Mouse (Mus musculus): ENCODE measurements around the gene Itpr1.
A peak's percentile ranks its signal among the peaks of the same experiment; 100 is the strongest.

Itpr1 gene

GRCm38 (mm10) chr6:108278826-108279630 is 66.1 kb downstream of the Itpr1 start:
- no peak for DNase-seq (ENCODE audit: low read depth)

GRCm38 (mm10) chr6:108282131-108282530 is 69.2 kb downstream of the Itpr1 start:
- DNase-seq (ENCODE audit: low read depth), result no peak

- DNase-seq (ENCODE audit: low read depth), result no peak
These were observed 69.7 kb downstream of the Itpr1 start for GRCm38 (mm10) chr6:108282621-108283020.

- no peak for DNase-seq (ENCODE audit: low read depth)
These were observed 71.8 kb downstream of the Itpr1 start for GRCm38 (mm10) chr6:108284688-108285087.

- DNase-seq (ENCODE audit: low read depth), result no peak
These were observed 76.1 kb downstream of the Itpr1 start for GRCm38 (mm10) chr6:108288979-108289378.

- DNase-seq (ENCODE audit: low read depth), result no peak
These were observed 78.1 kb downstream of the Itpr1 start for GRCm38 (mm10) chr6:108290978-108291377.

GRCm38 (mm10) chr6:108291556-108291955 is 78.7 kb downstream of the Itpr1 start:
- no peak for DNase-seq (ENCODE audit: low read depth)

- DNase-seq (ENCODE audit: low read depth), result no peak
These were observed 89.0 kb downstream of the Itpr1 start for GRCm38 (mm10) chr6:108301856-108302255.

- no peak for DNase-seq (ENCODE audit: low read depth)
These were observed 91.0 kb downstream of the Itpr1 start for GRCm38 (mm10) chr6:108303619-108304567.

GRCm38 (mm10) chr6:108305171-108305779 is 92.4 kb downstream of the Itpr1 start:
- no peak for DNase-seq (ENCODE audit: low read depth)

GRCm38 (mm10) chr6:108306240-108306639 is 93.3 kb downstream of the Itpr1 start:
- DNase-seq (ENCODE audit: low read depth), result peak; percentile 17

- DNase-seq (ENCODE audit: low read depth), result no peak
These were observed 94.2 kb downstream of the Itpr1 start for GRCm38 (mm10) chr6:108306910-108307584.

GRCm38 (mm10) chr6:108307770-108308169 is 94.9 kb downstream of the Itpr1 start:
- DNase-seq (ENCODE audit: low read depth), result no peak

- no peak for DNase-seq (ENCODE audit: low read depth)
These were observed 96.7 kb downstream of the Itpr1 start for GRCm38 (mm10) chr6:108309391-108310182.

GRCm38 (mm10) chr6:108313056-108313455 is 100.2 kb downstream of the Itpr1 start:
- no peak for DNase-seq (ENCODE audit: low read depth)

- DNase-seq (ENCODE audit: low read depth), result no peak
These were observed 101.1 kb downstream of the Itpr1 start for GRCm38 (mm10) chr6:108313997-108314396.

- no peak for DNase-seq (ENCODE audit: low read depth)
These were observed 103.5 kb downstream of the Itpr1 start for GRCm38 (mm10) chr6:108316268-108316824.

- no peak for DNase-seq (ENCODE audit: low read depth)
These were observed 104.1 kb downstream of the Itpr1 start for GRCm38 (mm10) chr6:108316951-108317350.

GRCm38 (mm10) chr6:108321653-108322052 is 108.8 kb downstream of the Itpr1 start:
- no peak for DNase-seq (ENCODE audit: low read depth)

- DNase-seq (ENCODE audit: low read depth), result no peak
These were observed 111.6 kb downstream of the Itpr1 start for GRCm38 (mm10) chr6:108324464-108325025.

Data from NIH3T3 (cell line).